Mouse (Mus musculus) heart, postnatal 0 days (tissue): ENCODE data around the gene Med25.

ENCODE experiments used
- CTCF ChIP-seq: IDR thresholded peaks from 2 replicates; pipeline ENCODE4 v1.5.1; 2016; ENCODE audit warnings: antibody characterized with exemption, control low read depth, low read depth
- EP300 ChIP-seq: IDR thresholded peaks from 2 replicates; pipeline ENCODE4 v1.6.1; 2016; ENCODE audit warnings: antibody characterized with exemption, low read depth

GRCm38 (mm10) chr7:44857042-44857552 is 35.4 kb downstream of the Med25 start, which contains the start of gene Pnkp:
- TF ChIP-seq CTCF (no peak), EP300 (no peak)
